Comparison of ENCODE assay signal across 13 mouse cellular contexts in the genomic region with DNA sequence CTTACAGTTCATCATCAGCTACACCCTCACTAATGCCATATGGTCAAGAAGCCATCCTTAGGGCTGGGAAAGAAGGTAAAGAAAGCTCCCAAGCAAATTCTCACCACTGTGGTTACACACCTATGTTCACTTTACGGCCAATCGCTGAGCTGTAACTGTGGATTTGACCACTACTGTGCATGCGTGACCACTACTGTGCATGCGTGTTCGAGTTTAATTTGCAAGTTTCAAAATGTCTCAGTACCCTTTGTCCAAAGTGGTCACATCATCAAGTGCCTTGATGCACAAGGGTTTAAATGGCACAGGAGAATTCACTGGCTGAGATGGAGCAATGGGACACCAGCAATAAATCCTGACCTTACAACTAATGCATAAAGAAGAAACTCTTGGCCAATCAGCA.
"Had no signal": no experiment of that assay in that cellular context is flagged by ENCODE, and none has a peak within 500 bp of the region (broad histone marks: within the 10 kb centered on the region; RNA-seq: fewer than 3 reads in every experiment).

No protein-coding gene starts in this region.

- H3K9me3 ChIP-seq: midbrain, embryonic 13.5 days; midbrain, embryonic 15.5 days; neural tube, embryonic 13.5 days; neural tube, embryonic 15.5 days had no signal

- H3K4me2 ChIP-seq: lung, embryonic 14.5 days; midbrain, embryonic 11.5 days; midbrain, embryonic 13.5 days; midbrain, embryonic 15.5 days; neural tube, embryonic 13.5 days; neural tube, embryonic 15.5 days had no signal

- H3K4me3 ChIP-seq: midbrain, embryonic 13.5 days; midbrain, embryonic 15.5 days; neural tube, embryonic 13.5 days; neural tube, embryonic 15.5 days had no signal

- H3K4me1 ChIP-seq: midbrain, embryonic 13.5 days; midbrain, embryonic 15.5 days; neural tube, embryonic 13.5 days; neural tube, embryonic 15.5 days had no signal

- H3K36me3 ChIP-seq: midbrain, embryonic 13.5 days; midbrain, embryonic 15.5 days; neural tube, embryonic 13.5 days; neural tube, embryonic 15.5 days had no signal

- H3K27ac ChIP-seq: midbrain, embryonic 13.5 days; midbrain, embryonic 15.5 days; neural tube, embryonic 13.5 days; neural tube, embryonic 15.5 days had no signal

- H3K9ac ChIP-seq: lung, embryonic 14.5 days; midbrain, embryonic 13.5 days; midbrain, embryonic 15.5 days; neural tube, embryonic 13.5 days; neural tube, embryonic 15.5 days had no signal

- H3K27me3 ChIP-seq: midbrain, embryonic 13.5 days; midbrain, embryonic 15.5 days; neural tube, embryonic 13.5 days; neural tube, embryonic 15.5 days had no signal

- DNase-seq: lung, adult 18-20 months; lung, embryonic 14.5 days; lung, postnatal 10 days; lung, postnatal 4 days; right cerebral cortex, postnatal 14 days; thymus, adult 18-20 months; thymus, postnatal 25 days; thymus, postnatal 4 days had no signal

- ATAC-seq: midbrain, embryonic 13.5 days; midbrain, embryonic 15.5 days had no signal
